Mouse (Mus musculus): ENCODE data around the gene Clec2i. TPM values are rescaled to one million over a fixed set of nuclear protein-coding genes. Genes with fewer than 3 reads are reported as not detected.
"Not testable (repeated sequence)": the region's sequence is repeated elsewhere in the genome, so short reads cannot be mapped to it uniquely, and the experiment has no call there.

The Clec2i gene
- polyA plus RNA-seq, 1 experiment from 2014 or later, result not detected

DNA sequence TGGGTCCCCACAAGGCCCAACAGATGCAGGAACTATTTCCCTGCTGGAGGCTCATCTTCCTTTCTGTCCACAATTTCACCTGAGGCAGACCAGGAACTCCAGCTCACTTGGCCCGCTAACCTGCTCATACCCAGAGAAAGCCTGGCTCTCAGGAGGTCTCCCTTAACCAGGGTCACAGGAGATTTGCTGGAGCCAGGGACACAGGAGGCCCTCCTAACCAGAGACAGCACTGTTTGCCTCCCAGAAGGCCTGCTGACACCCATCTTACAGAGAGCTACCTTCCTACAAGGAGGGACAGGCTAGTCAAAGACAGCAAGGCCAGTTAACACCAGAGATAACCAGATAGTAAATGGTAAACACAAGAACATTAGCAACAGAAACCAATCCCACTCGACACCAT is 29.4 kb upstream of the Clec2i start:
- H3K4me1 ChIP-seq, result no peaks in the 10 kb centered on the region
- H3K4me3 ChIP-seq, result no peak overlapping the region
- no peak overlapping the region for H3K27ac ChIP-seq (replicated peaks)
- 87% methylated on average over 2 of the region's 2 CpGs for WGBS
- ATAC-seq (ENCODE audit: low FRiP score, low read depth), result no peak
- H3K36me3 ChIP-seq, result no peaks in the 10 kb centered on the region
- H3K9ac ChIP-seq (replicated peaks), result no peak overlapping the region
- H3K4me2 ChIP-seq (replicated peaks), result no peak overlapping the region
- H3K27me3 ChIP-seq, result no peaks in the 10 kb centered on the region
- H3K9me3 ChIP-seq, result no peaks in the 10 kb centered on the region

DNA sequence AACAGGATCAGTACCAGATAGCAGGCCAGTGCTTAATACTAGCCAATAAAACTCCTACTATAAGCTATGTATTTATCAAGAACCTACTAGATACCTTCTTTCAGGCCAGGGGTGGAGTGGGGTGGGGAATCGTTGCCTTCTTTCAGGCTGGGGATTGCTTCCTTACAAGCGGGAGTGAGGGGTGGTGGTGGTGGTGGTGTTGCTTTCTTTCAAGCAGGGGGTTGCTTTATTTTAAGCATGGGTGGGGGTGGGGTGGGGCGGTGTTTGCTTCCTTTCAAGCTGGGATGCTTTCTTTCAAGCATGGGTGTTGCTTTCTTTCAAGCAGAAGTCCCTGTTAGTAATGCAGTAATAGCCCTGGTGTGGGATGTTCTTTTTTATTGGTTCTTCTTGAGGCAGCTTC is 18.5 kb upstream of the Clec2i start:
- Histone ChIP-seq H3K4me2 (replicated peaks) (no peak overlapping the region), H3K4me3 (no peak overlapping the region), H3K9me3 (no peaks in the 10 kb centered on the region), H3K9ac (replicated peaks) (no peak overlapping the region), H3K27me3 (no peaks in the 10 kb centered on the region), H3K27ac (replicated peaks) (no peak overlapping the region), H3K36me3 (no peaks in the 10 kb centered on the region), H3K4me1 (no peaks in the 10 kb centered on the region)
- WGBS, result 11% methylated on average over 3 of the region's 3 CpGs
- no peak for ATAC-seq (ENCODE audit: low FRiP score, low read depth)

DNA sequence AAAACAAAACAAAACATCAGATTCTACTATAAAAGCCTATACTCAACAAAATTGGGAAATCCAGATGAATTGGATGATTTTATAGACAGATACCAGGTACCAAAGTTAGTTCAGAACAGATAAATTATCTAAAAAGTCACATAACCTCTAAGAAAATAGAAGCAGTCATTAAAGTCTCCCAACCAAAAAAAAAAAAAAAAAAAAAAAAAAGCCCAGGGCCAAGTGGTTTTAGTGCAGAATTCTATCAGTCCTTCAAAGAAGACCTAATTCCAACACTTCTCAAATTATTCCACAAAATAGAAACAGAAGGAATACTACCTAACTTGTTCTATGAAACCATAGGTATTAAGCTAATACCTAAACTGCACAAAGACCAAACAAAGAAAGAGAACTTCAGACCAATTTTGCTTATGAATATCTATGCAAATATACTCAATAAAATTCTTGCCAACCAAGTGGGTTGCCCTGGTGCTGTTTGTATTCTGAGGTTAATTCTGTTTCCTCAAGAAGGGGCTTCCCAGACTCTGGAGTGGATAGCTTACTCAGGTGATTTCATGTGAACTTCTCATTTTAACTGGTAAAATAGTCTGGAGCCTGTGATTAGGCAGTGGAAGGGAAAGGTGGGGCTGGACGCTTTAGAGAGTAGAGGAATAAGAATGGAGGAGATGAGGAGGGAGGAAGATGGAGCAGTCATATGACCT is 15.3 kb upstream of the Clec2i start:
- 76% methylated on average over 1 of the region's 1 CpGs for WGBS
- no peaks in the 10 kb centered on the region for H3K4me1 ChIP-seq
- H3K36me3 ChIP-seq, result no peaks in the 10 kb centered on the region
- no peak for ATAC-seq (ENCODE audit: low FRiP score, low read depth)
- H3K9me3 ChIP-seq, result no peaks in the 10 kb centered on the region
- no peak overlapping the region for H3K27ac ChIP-seq (replicated peaks)
- no peak overlapping the region for H3K4me2 ChIP-seq (replicated peaks)
- H3K27me3 ChIP-seq, result no peaks in the 10 kb centered on the region
- no peak overlapping the region for H3K4me3 ChIP-seq
- H3K9ac ChIP-seq (replicated peaks), result no peak overlapping the region

DNA sequence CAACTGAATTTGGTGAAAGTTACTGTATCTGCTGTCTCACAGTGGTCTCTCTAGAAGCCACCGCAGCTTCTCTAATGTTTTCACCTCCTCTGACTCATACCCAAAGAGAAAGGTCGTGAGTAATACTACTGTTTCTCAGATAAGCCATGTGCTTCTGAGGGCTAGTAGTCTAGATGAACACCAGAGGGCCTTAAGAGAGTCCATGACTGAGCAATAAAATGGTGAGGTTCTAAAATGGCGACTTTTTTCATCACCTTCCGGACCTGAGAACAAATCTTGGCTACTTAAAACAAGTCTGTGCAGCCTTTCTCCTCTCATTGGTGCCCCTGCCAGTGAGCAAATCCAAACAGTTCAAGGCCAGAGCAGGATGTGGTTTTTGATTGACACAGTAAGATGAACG is 1.4 kb downstream of the Clec2i start:
- Histone ChIP-seq H3K9me3 (no peaks in the 10 kb centered on the region), H3K27ac (replicated peaks) (no peak overlapping the region), H3K27me3 (no peaks in the 10 kb centered on the region), H3K4me3 (no peak overlapping the region), H3K4me2 (replicated peaks) (no peak overlapping the region), H3K36me3 (no peaks in the 10 kb centered on the region), H3K4me1 (no peaks in the 10 kb centered on the region), H3K9ac (replicated peaks) (no peak overlapping the region)
- no peak for ATAC-seq (ENCODE audit: low FRiP score, low read depth)
- 86% methylated on average over 5 of the region's 5 CpGs for WGBS

DNA sequence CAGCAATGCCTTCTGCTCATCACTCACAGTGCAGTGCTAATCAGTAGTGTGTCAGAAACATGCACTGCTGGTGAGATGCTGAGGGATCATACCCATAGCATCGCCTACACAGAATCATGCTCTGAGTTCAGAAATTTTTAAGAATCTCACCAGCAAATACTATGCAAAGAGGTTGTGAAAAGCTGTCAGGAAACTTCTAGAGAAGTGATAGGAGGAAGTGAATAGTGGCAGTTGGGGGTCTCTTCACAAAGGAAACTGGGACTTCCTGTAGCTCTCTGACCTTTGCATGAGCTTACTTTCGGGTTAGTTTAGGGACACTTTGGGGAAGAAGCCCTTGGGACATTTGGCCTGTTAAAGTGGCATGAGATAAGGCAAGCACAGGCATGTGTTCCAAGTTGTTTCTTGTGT is 3.6 kb downstream of the Clec2i start, which contains the start of gene BC035044:
Gene BC035044, minus strand, starts transcription at position 179 of the 408 bp plus-strand sequence.
- no peak within 1 kb of the TSS for H3K4me2 ChIP-seq (replicated peaks)
- H3K27me3 ChIP-seq, result no peaks in the 10 kb centered on the region
- WGBS, result 71% methylated on average over 2 of the region's 2 CpGs
- H3K27ac ChIP-seq (replicated peaks), result no peak within 1 kb of the TSS
- H3K4me1 ChIP-seq, result no peaks in the 10 kb centered on the region
- ATAC-seq (ENCODE audit: low FRiP score, low read depth), result no peak
- no peaks in the 10 kb centered on the region for H3K36me3 ChIP-seq
- no peak within 1 kb of the TSS for H3K4me3 ChIP-seq
- no peaks in the 10 kb centered on the region for H3K9me3 ChIP-seq
- H3K9ac ChIP-seq (replicated peaks), result no peak within 1 kb of the TSS

DNA sequence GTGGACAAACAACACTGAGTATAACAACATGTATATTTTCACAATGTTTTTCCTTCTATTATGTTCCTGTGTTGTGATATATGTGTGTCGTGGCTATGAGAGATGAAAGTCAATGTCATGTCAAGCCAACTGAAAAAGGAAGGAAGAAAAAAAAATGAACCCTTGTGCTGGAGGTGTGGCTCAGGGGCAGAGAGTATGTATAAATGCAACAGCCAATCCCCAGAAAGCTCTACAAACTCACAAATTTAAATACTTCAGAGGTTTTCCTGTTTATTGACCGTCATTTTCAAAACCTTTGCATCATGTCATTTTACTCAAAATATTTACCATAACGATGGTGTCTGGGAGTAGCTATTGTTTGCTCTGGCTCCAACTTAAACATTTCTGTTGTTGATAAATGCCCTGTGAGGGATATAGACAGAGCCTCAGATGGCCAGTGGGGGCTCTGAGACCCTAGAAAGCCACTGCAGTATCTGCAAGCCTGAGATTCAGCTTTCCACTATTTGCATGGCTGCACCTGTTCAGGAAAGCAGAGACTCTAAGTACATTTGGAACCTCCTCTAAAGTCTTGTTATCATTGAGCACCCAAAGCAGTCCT is 8.1 kb downstream of the Clec2i start:
- no peak for ATAC-seq (ENCODE audit: low FRiP score, low read depth)
- Histone ChIP-seq H3K9me3 (no peaks in the 10 kb centered on the region), H3K27ac (replicated peaks) (no peak overlapping the region), H3K4me1 (no peaks in the 10 kb centered on the region), H3K9ac (replicated peaks) (no peak overlapping the region), H3K36me3 (no peaks in the 10 kb centered on the region), H3K4me2 (replicated peaks) (no peak overlapping the region), H3K27me3 (no peaks in the 10 kb centered on the region), H3K4me3 (no peak overlapping the region)
- WGBS, result 80% methylated on average over 3 of the region's 3 CpGs

DNA sequence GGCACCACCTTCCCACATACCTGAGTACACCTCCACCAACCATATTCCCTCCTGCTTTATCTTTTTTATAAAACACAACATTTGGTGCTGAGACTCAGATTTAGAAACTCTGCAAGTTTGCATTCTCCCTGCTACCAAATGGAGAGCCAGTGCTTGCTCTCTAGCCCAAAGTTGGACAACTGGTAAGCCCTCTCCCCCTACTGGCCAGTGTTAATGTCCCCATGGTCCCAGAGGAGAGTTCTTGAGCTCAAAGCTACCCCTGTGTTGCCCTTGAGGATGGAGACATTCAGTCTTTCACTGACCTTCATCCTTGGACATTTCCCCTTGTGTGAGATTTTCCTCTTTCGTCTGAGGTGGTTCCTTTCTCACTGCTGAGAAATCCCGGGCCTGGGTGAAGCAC is 12.7 kb downstream of the Clec2i start:
- no peaks in the 10 kb centered on the region for H3K27me3 ChIP-seq
- H3K9me3 ChIP-seq, result no peaks in the 10 kb centered on the region
- H3K4me2 ChIP-seq (replicated peaks), result no peak overlapping the region
- no peak overlapping the region for H3K4me3 ChIP-seq
- H3K36me3 ChIP-seq, result no peaks in the 10 kb centered on the region
- no peak for ATAC-seq (ENCODE audit: low FRiP score, low read depth)
- no peak overlapping the region for H3K27ac ChIP-seq (replicated peaks)
- no peak overlapping the region for H3K9ac ChIP-seq (replicated peaks)
- no peaks in the 10 kb centered on the region for H3K4me1 ChIP-seq
- WGBS, result 83% methylated on average over 2 of the region's 2 CpGs

DNA sequence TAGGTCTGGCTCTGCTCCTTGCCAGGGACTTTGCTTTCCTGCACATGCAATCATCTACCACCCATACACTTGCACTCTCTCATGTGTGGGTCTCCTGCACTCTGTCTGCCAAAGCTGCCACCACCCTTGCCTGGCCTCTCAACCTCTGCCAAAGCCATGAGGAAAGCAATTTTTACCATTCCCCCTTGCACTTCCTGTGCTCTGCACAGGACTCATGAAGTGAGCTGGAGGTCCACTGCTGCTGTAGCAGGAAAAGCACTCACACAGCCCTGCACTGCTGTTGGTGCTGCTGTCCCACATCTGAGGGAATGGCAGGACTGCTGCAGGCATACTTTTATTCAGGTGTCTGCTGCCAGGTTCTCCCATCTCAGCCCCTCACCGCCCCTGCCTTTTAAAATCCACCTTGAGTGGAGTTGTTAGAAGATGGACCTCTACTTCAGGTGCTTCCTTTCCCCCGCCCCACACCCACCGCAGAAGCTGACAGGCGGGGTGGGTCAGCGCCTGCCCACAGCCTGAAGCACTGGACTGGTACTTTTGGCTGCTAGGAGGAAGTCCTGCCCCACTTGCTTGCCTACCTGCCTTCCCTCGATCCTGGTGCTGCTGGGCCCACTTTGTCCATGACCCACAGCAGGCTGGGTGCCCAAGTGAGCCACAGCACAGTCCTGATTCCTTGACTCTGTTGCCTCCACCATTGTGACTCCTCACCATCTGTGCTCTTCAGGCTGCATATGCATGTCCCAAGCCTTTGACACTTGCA is 13.6 kb downstream of the Clec2i start:
- H3K36me3 ChIP-seq, result not testable (repeated sequence)

DNA sequence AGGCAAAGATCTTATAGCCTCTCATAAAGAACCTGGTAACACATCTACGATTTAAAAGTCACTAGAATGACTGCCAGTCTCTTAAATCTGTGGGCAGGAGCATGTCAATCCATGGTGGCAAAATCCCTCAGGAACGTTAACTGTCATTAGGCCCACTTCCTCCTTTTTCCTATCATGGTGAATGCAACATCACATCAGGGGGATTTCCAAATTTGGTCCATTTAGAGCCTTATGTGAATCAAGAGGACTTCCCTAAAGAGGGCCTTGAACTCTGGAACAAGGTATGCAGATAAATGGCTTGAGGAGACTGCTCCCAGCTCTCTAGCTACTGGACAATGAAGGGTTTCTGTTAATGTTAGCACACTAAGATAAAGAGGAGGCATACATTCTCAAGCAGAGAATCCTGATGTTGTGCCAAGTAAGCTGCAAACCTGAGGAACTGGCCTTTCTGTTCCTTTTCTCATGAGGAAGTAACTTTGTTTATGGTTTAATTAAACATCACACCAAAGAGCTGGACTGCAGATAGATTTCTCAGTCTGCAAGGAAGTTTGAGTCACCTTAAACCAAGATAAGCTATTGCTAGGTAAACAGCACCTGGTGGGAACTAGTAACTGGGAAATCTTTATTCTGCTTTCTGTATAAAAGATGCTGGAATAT is 26.3 kb downstream of the Clec2i start:
- WGBS, result 85% methylated on average over 2 of the region's 2 CpGs

More for the DNA sequence above, 13.6 kb downstream of the Clec2i start:
- not testable (repeated sequence) for H3K4me2 ChIP-seq (replicated peaks); H3K9me3 ChIP-seq; H3K27me3 ChIP-seq; H3K9ac ChIP-seq (replicated peaks); H3K27ac ChIP-seq (replicated peaks); H3K4me1 ChIP-seq; ATAC-seq (ENCODE audit: low FRiP score, low read depth); H3K4me3 ChIP-seq
- 91% methylated on average over 6 of the region's 6 CpGs for WGBS

DNA sequence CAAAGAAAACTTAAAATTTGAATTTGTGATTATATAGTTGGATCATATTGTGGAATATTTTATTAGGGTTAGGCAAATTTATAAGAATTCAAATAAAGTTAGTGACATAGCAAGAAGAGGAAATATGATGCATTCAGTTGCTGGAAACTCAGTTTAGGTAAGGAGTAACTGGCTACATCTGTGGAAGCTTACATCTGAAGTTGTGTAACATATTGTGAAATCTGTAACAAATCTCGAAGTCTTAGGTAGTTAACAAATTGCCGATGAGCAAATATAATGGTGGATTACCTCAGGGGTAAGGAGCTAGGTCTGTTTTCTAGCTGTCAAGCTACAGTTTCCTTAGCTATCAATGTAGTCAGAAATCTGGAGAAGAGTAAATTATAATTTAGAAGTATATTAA is 29.9 kb downstream of the Clec2i start:
- H3K27ac ChIP-seq (replicated peaks), result no peak overlapping the region
- no peaks in the 10 kb centered on the region for H3K9me3 ChIP-seq
- no peak overlapping the region for H3K4me3 ChIP-seq
- no peak overlapping the region for H3K9ac ChIP-seq (replicated peaks)
- H3K4me1 ChIP-seq, result no peaks in the 10 kb centered on the region
- no peak for ATAC-seq (ENCODE audit: low FRiP score, low read depth)
- no peak overlapping the region for H3K4me2 ChIP-seq (replicated peaks)
- WGBS, result 91% methylated on average over 2 of the region's 2 CpGs
- H3K27me3 ChIP-seq, result no peaks in the 10 kb centered on the region
- no peaks in the 10 kb centered on the region for H3K36me3 ChIP-seq

More for the DNA sequence above, 26.3 kb downstream of the Clec2i start:
- no peaks in the 10 kb centered on the region for H3K27me3 ChIP-seq
- no peak for ATAC-seq (ENCODE audit: low FRiP score, low read depth)
- H3K36me3 ChIP-seq, result no peaks in the 10 kb centered on the region
- no peak overlapping the region for H3K9ac ChIP-seq (replicated peaks)
- no peaks in the 10 kb centered on the region for H3K9me3 ChIP-seq
- H3K4me1 ChIP-seq, result no peaks in the 10 kb centered on the region
- no peak overlapping the region for H3K4me2 ChIP-seq (replicated peaks)
- no peak overlapping the region for H3K4me3 ChIP-seq
- H3K27ac ChIP-seq (replicated peaks), result no peak overlapping the region

DNA sequence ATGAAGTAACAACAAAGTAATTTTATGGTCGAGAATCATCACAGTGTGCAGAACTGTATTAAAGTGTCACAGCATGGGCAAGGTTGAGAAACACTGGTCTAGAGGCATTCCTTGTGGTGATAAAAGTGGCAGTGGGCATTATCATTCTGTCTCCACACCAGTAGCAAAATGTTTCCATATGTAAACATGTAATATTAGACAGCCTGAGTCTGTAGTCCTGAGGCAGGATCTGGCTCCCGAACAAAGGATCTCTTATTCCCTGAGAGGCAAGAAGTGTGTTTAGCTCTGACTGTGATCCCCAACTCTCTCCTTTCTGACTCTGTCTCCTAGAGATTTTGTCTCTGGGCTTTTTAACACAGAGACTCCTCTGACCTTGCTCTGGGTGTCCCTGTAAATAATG is 45.7 kb downstream of the Clec2i start:
- H3K4me1 ChIP-seq, result no peaks in the 10 kb centered on the region
- no peaks in the 10 kb centered on the region for H3K36me3 ChIP-seq
- H3K4me2 ChIP-seq (replicated peaks), result no peak overlapping the region
- no peaks in the 10 kb centered on the region for H3K9me3 ChIP-seq
- no peaks in the 10 kb centered on the region for H3K27me3 ChIP-seq
- H3K9ac ChIP-seq (replicated peaks), result no peak overlapping the region
- no peak overlapping the region for H3K4me3 ChIP-seq
- no peak overlapping the region for H3K27ac ChIP-seq (replicated peaks)
- 72% methylated on average over 2 of the region's 2 CpGs for WGBS
- ATAC-seq (ENCODE audit: low FRiP score, low read depth), result no peak

DNA sequence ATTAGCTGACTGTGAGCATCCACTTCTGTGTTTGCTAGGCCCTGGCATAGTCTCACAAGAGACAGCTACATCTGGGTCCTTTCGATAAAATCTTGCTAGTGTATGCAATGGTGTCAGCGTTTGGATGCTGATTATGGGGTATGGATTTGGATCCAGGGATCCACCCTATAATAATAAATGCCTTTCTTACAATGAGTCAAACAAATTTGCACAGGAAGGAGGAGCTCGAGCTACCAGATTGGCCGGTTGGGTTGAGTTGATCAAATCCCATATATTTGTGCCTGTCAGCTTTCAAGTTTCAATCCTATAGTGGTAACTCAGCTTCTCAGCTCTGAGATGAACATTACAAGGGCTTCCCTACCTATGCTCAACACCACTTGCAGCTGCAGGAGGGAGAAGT is 46.7 kb downstream of the Clec2i start, which contains the start of gene Clec2g:
Gene Clec2g, plus strand, starts transcription at position 301 of the 400 bp plus-strand sequence.
- H3K9me3 ChIP-seq; ATAC-seq (ENCODE audit: low FRiP score, low read depth); H3K27ac ChIP-seq (replicated peaks); H3K4me3 ChIP-seq; H3K27me3 ChIP-seq; H3K9ac ChIP-seq (replicated peaks); H3K36me3 ChIP-seq; H3K4me1 ChIP-seq; H3K4me2 ChIP-seq (replicated peaks): not testable (repeated sequence)
- WGBS, result 94% methylated on average over 4 of the region's 4 CpGs
